Mouse (Mus musculus) cerebellum, postnatal 14 days (tissue): Measurements from ENCODE around the gene Fzd4.
A peak's percentile ranks its signal among the peaks of the same experiment; 100 is the strongest.

ENCODE experiments used
- DNase-seq, 2 experiments: peaks; one replicate each; pipeline ENCODE4 v3.0.0; 2021; ENCODE audit warnings: mixed read lengths in 2 of 2

Gene Fzd4

GRCm38 (mm10) chr7:89401136-89401858, 2.9 kb upstream of the Fzd4 start:
- DNase-seq: no peak

GRCm38 (mm10) chr7:89401936-89402335, 2.2 kb upstream of the Fzd4 start:
- DNase-seq: no peak

DNA sequence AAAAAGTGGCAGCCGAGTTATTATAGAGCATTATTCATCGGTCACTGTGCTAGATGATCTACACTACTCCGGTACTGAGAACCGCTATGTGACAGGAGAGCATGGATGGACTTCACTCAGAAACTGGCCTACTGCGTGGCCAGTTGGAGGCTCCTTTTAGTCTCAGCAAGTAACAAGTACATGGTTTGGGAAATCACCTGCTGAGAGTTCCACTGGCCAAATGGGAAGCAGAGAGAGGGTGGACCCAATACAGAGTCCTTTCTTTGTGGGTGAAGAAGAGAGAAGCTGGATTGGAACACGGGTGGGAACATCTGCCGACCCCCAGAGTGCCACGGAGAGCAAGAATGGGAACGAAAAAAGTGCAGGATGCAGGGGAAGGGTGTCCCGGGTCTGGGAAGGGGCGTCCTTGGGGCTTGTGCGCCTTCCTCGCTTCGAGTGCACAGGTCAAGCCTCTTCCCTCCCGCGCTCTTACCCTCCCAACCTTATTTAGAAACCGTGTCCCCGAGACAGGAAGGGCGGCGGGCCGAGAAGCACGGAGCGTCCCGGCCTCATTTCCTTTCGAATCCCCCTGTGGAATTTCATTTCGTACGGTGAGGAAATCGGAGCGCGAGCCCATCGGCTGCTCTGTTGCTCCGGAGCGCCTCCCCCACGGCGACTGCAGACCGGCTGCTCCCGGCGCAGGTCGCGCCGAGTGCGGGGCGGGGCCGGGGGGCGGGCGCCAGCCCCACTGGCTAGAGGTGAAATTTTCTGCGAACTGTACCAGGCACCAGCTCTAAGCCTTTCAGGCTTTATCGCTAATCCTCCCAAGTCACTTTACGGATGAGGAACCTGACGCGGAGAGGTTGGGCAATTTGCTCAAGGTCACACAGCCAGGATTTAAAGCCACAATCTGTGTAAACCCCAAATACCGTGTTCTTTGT, 842 bp upstream of the Fzd4 start:
- DNase-seq: peak; percentile 76 to 78

DNA sequence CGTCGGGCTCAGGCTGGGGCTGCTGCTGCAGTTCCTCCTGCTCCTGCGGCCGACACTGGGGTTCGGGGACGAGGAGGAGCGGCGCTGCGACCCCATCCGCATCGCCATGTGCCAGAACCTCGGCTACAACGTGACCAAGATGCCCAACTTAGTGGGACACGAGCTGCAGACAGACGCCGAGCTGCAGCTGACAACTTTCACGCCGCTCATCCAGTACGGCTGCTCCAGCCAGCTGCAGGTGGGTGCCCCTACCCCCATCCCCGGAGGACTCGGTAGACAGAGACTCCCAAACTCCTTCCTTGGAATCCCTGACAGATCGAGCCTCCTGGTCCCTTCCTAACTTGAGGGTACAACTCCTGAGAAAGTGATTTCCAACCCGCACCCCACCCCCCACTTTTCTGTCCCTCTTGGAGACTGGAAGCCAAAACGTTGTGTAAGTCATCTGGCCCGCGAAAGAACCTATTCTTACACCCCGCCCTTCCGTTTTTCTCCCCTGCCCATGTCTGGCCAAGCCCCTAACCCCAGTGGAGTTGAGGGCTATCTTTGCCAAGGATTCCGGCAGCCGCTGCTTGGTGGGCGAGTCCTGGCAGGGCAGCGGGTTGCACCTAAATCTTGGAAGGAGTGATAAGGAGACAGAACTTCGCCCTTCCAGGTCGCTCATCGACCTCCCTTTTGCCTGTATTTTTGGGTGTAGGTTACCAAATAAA, 732 bp downstream of the Fzd4 start:
- DNase-seq: peak; percentile 24

- no peak for DNase-seq
These were observed 1.9 kb downstream of the Fzd4 start for GRCm38 (mm10) chr7:89406011-89406410.

DNA sequence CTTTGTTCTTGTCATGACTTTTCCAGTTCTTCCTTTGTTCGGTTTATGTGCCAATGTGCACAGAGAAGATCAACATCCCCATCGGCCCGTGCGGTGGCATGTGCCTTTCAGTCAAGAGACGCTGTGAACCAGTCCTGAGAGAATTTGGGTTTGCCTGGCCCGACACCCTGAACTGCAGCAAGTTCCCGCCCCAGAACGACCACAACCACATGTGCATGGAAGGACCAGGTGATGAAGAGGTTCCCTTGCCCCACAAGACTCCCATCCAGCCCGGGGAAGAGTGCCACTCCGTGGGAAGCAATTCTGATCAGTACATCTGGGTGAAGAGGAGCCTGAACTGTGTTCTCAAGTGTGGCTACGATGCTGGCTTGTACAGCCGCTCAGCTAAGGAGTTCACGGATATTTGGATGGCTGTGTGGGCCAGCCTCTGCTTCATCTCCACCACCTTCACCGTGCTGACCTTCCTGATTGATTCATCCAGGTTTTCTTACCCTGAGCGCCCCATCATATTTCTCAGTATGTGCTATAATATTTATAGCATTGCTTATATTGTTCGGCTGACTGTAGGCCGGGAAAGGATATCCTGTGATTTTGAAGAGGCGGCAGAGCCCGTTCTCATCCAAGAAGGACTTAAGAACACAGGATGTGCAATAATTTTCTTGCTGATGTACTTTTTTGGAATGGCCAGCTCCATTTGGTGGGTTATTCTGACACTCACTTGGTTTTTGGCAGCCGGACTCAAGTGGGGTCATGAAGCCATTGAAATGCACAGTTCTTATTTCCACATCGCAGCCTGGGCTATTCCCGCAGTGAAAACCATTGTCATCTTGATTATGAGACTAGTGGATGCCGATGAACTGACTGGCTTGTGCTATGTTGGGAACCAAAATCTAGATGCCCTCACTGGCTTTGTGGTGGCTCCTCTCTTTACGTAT, 3.1 kb downstream of the Fzd4 start:
- DNase-seq: no peak

- DNase-seq: no peak
These were observed 6.1 kb downstream of the Fzd4 start for GRCm38 (mm10) chr7:89410294-89410693.

DNA sequence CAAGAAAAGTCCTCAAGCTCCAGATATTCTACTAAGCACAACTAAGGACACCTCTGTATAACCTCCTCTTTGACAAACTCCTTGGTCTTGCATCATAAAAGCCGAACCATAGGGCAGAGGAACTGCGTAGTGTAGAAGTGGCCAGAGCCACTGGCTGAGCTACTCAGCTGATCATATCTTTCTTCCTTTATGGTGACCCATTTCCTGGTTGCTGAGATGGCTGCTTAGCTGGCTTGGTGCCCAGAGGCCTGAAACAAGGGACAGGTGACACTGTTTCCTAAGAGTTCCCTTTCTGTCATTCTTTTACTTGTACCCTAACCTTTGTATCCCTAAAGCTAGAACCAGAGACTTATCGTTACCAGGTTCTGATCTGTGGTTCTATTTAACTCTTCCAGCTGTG, 7.2 kb downstream of the Fzd4 start:
- no peak for DNase-seq

DNA sequence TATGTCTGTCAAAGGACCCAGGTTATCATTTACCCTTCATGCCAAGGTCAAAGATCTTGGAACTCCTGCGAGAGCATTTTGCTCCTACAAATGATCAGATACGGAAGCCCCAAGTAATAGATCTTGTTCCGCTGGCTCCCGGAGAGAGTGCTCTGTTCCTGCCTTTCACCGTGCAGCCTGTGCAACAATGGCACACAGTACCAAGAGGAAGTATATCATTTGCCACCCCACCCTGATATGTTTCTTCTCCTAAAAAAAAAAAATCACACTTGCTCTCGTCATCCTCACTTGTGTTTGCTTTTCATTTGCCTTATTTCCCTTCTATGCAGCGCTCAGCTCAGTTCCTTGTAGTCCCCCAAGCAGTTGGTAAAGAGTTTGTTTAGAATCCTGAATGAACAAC, 7.9 kb downstream of the Fzd4 start:
- DNase-seq: no peak

GRCm38 (mm10) chr7:89416027-89416426, 11.9 kb downstream of the Fzd4 start:
- no peak for DNase-seq

DNA sequence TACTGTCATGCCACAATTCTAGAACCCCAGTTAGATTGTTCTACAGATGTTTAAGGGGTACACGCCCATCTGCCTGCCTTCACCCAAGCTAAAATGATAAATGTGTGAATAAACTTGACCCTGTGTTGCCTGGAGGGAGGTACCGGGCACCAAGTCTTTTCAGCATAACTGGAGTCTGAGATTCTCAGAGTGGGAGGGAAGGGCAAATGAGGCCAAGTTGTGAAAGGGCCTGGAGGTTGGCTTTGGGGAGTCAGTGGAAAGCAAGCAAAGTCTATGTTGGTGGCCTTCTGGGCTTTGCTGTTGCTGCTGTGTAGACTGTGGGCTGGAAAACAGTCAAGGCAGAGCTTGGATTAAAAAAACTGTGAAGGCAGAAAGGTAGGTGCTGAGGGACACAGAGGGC, 13.6 kb downstream of the Fzd4 start:
- DNase-seq: no peak

GRCm38 (mm10) chr7:89418127-89418653, 14.0 kb downstream of the Fzd4 start:
- no peak for DNase-seq

DNA sequence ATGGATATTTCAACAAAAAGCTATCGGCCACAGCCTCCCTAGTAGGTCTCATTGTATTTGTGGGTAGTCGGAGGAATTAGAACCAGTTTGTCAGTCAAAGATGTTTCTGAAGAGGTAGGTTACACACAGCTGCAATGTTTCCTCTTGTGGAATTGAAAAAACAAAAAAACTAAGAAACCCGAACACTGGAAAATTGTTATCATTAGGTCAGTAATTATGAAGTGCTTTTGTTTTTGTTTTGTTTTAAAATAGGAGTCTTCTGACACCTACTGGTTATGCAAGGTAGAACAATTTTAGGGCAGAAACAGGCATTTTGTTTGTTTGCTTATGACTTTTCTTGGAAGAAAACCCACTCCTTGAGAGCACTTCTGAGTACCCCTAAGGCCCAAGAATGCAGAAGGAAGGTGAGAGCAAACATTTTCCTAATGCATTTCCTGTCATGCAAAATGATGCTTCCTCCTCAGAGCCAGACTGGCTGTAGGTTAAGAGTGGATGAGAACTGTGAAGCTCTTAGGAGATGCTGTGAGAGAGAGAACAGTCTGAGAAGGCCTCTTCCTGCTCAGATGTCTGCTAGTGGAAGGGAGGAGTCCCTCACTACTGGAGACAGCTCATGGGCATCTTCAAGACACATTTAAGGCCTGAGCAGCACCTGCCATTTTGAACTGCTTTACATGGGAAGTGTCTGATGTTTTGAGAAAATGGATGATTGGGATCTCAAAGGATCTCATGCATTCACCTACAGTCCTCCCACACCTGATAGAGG, 14.9 kb downstream of the Fzd4 start:
- DNase-seq: peak in 1 of 2 experiments; percentile 33

- DNase-seq: peak; percentile 38 to 46
These were observed 17.1 kb downstream of the Fzd4 start for GRCm38 (mm10) chr7:89421294-89421693.

DNA sequence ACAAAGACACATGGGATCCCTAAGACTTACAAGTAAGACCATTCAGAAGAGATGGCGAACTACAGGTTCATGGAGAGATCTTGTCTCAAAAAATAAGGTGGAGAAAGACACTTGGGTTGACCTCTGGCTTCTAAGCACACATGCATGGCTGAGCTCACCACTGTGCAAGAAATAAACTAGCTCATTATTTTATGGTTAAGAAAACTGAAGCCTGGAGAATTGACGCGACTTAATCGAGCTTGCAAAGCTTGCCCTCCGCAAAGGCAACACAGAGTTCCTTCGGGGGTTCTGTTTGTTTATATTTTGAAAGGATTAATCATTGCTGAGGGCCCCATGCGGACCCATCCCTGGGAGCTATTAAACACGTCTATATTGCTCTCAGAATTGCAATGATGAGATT, 18.5 kb downstream of the Fzd4 start:
- DNase-seq: no peak

DNA sequence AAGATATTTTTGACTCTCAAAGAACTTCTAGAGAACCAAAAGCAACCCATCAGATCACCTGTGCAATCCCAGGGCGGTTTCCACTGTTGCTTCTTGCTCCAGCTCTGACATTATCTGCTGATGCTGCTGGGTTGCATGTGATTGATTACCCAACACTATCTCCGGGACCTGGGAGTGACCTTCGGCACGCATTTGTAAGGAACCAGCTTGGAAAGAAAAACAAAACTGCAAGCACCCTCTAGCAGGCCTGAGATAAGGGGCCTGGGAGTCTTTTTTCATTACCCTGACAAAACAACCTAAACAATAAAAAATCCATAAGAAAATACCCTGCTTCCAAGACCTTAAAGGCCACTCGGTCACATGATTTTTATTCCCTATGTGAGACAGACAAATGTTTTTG, 19.0 kb downstream of the Fzd4 start:
- DNase-seq: no peak

- DNase-seq: no peak
These were observed 19.6 kb downstream of the Fzd4 start for GRCm38 (mm10) chr7:89423688-89424255.

- DNase-seq: no peak
These were observed 20.5 kb downstream of the Fzd4 start for GRCm38 (mm10) chr7:89424659-89425058.

GRCm38 (mm10) chr7:89425803-89426725, 21.9 kb downstream of the Fzd4 start:
- DNase-seq: no peak

DNA sequence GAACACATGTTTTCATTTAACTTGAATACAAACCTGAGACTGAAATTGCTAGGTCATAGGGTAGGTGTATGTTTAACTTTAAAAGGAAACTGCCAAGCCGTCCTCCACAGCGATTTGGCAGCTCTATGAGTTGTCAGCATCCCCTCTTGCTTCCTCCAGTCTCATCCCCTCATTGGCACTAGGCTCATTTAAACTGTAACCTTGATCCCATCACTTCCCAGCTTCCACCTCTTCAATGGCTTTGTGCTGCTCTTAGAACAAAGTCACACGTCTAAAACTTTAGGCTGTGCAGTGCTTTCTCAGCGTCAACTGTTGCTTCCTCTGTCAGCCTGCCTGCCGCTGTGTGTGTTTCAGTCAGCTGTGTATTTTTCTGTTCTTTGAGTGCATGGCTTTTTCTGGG, 22.9 kb downstream of the Fzd4 start:
- DNase-seq: no peak
